Mouse (Mus musculus) right cerebral cortex, postnatal 36 days (tissue): Measurements from ENCODE around the gene Pax5.
A peak's percentile ranks its signal among the peaks of the same experiment; 100 is the strongest.
"Not testable (repeated sequence)": the region's sequence is repeated elsewhere in the genome, so short reads cannot be mapped to it uniquely, and the experiment has no call there.

ENCODE experiments used
- DNase-seq, 2 experiments: peaks; one replicate each; pipeline ENCODE4 v3.0.0; 2022; ENCODE audit warnings: low spot score in 2 of 2, mixed read lengths in 1 of 2

Gene Pax5

GRCm38 (mm10) chr4:44709740-44710700, at the start of gene Pax5:
Gene Pax5 (minus strand): TSS chr4:44710487.
- no peak for DNase-seq

- DNase-seq = not testable (repeated sequence)
These were observed 46.8 kb upstream of the Pax5 start for GRCm38 (mm10) chr4:44757131-44757530.

- DNase-seq = peak; percentile 91 to 93
These were observed 46.1 kb upstream of the Pax5 start for GRCm38 (mm10) chr4:44756134-44756951.

DNA sequence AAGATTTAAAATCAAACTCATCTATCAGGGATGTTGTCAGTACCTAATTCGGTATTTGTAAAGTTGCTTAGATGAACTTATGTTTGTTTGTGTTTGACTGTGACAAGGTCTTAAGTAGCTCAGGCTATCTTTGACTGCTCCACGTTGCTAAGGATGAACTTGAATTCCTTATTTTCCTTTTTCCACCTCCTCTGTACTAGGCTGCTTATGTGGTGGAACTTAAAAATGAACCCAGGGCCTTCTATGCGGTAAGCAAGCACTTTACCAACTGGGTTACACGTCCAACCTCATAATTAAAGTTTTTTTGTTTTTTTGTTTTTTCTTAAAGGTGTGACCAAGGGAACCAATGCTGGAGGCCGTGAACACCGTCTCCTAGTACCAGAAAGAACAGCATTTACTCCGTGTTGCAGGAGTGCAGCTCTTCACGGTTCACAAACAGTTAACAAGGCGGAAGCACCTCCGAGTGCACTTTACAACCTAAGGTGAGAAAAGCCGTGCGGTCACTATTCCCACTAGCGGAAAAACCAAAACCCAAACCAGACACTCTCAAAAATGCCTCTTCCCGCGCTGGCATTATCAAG, 45.4 kb upstream of the Pax5 start, which contains the start of gene Zcchc7:
Zcchc7 (plus strand) TSS at position 325 of the 581 bp plus-strand sequence.
- DNase-seq = no peak

DNA sequence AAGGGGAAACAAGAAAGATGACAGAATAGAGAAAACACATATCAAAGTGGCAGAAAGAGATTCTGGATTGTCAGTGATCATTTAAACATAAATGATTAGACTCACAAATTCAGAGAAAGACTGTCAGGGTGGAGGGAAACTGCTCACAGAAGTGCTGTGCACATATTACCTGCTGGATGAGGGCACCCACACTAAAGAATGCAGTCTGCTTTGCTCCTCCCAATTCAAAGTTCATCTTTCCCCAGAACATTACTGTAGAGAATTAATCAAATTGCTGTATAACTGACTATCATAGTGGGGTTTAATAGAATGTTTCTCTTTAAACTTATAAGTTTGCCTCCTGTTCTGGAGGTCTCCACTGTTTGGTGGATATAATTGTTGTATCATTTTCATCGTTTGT, 30.2 kb upstream of the Pax5 start:
- no peak for DNase-seq

DNA sequence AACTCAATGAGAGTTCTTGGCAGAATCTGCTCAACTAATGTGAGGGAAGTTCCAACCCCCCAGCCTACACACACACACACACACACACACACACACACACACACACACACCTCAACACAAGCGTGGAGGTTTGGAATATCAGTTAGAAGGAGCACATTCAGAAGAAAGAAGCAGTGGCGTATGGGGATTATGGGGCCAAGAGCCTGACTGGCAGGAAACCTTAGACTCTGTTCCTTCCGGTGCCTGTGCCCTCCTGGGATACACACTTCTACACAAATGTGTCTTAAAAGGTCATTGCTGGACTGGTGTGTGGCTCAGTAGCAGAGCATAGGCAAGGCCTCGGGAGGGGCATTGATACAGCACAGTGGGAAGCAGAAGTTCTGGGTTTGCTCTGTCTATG, 10.9 kb upstream of the Pax5 start:
- DNase-seq = no peak

GRCm38 (mm10) chr4:44720046-44720445, 9.8 kb upstream of the Pax5 start:
- DNase-seq = no peak

DNA sequence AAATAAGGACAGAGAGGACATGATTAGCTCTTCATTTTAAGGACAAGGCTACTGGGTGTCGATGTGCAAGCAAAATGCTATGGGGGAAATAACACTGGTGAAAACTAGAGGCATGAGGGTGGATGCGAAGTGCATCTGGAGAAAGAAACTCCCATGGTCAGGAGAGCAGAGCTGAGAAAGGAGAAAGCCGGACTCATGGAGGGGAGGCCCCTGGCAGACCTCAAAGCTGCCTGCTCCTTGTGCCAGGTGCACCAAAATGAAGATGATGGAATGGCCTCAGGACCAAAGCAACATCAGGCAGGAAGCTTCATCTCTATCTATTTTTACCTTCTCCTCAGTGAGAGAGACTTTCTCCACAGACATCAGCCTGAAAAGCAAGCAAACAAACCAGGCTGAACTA, 7.4 kb upstream of the Pax5 start:
- DNase-seq = no peak

- no peak for DNase-seq
These were observed 6.1 kb upstream of the Pax5 start for GRCm38 (mm10) chr4:44716391-44716790.

GRCm38 (mm10) chr4:44715621-44716160, 5.4 kb upstream of the Pax5 start:
- no peak for DNase-seq

GRCm38 (mm10) chr4:44714111-44714621, 3.9 kb upstream of the Pax5 start:
- DNase-seq = no peak

GRCm38 (mm10) chr4:44713554-44714051, 3.3 kb upstream of the Pax5 start:
- no peak for DNase-seq

- no peak for DNase-seq
These were observed 2.7 kb upstream of the Pax5 start for GRCm38 (mm10) chr4:44712786-44713553.

DNA sequence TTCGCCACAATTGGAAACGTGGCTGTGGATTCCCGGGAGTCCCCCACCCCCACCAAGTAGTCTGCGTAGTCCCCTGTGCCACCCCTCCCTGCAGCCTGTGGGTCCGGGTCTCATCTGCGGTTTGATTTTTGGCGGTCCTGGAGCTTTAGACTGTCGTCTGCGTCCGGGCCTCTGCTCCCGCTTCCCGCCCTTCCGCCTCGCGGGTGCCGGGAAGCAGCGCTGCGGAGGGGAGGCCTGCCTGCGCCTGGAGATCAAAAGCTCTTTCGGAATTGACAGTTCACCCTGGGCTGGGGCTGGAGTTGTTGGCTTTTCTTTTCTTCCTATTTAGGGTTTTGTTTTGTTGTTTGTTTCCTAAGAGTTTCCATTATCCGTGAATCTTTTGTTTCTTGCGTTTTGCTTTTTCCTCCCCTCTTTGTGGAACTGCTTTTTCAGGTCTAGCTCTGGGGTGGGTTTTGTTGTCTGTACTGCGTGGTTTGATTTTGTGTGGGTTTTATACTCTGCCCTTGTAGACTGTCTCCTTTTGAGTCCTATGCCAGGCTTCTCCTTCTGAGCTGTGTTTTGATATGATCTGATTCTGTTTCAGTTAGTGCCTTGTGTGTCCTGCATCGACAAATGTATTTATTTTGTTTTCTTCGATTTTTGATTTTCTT, 1.9 kb upstream of the Pax5 start:
- no peak for DNase-seq

DNA sequence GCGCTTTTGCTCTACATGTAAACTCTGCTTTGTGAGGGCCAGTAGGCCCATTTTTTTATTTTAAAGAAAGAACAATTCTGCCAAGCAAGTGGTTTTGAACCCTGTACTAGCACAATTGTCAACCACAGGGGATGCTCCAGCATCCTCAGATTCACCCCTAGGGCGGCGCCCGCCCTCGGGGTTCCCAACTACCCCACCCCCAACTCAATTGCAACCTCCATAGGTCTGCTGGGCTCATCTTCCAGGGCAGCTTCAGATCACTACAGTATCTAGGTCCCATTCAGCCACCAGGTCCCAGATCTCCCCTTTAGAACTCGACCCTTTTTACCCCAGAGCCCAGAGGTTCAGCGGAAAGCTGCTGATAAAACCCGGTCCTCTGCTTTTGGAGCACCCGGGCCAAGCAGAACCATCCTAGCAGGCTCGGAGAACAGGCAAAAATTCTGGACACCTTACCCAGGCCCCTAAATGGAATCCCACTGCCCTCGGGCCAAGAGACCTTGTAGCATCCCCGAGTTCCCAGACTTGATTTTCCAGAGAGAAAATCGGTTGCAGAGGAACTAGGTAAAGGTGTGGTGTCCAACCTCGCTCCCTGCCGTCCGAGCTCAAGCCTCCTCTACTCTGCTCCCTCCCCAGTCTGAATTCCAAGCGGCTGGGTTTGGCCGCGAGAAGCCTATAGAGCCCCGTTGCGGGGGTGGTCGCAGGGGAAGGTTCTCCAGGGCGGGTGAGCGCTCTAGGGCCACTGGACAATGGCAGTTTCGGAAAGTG, 1.0 kb upstream of the Pax5 start:
- no peak for DNase-seq

GRCm38 (mm10) chr4:44710701-44711097, 412 bp upstream of the Pax5 start:
- no peak for DNase-seq

DNA sequence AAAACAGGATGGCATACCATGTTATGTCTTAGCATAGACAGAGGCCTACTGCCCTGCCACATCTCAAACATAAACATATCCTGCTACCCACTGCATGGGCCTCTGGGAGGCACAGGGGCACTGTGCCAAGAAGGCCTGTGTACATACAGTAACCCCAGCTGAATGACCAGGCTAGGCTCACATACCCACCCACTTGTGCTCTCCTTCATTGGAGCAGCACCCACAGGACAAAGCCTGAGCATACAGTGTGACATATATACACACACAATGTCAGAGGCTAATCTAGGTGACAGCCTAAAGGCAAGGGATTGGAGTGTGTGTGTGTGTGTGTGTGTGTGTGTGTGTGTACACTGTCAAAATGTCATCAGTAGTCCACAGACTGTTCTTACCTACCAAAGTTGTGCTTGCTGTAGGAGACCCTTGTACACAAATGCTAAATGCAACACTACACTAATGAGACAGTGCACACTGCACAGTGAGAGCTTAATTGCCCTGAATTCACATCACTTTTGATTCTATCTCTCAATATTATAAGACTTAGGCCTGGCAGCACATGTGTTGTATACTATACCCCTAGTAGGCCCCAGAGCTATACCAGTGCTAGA, 1.1 kb downstream of the Pax5 start:
- DNase-seq = no peak

- no peak for DNase-seq
These were observed 2.0 kb downstream of the Pax5 start for GRCm38 (mm10) chr4:44708311-44708710.

DNA sequence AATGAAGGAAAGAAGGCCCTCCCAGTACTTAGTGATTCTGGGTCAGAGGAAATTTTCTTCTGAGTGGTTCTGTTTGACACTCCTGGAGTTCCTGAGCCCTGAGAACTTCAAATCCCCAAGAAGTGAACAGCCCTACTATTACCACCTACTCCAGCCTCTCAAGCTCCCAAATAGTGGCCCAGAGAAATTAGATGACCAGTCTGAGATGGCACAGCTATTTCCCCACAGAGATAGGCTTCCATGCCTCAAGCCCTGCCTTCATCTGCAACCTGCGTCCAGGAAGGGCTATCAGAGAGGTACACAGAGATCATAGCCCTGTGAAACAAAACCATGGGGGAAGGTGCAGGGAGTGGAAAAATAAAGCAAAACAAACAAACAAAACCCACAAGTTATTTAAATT, 3.4 kb downstream of the Pax5 start:
- no peak for DNase-seq
